Mouse (Mus musculus) CH12.LX (cell line): ENCODE data around the gene Esr1. TPM values are rescaled to one million over a fixed set of nuclear protein-coding genes. Genes with fewer than 3 reads are reported as not detected.

Experiments used
- DNase-seq: peaks from one replicate; pipeline ENCODE4 v3.0.0-alpha.2; 2013; ENCODE audit errors: extremely low read depth
- H3K27ac ChIP-seq: 2 replicates; pipeline ENCODE4 v1.5.1; 2012; ENCODE audit warnings: low read depth, mild to moderate bottlenecking, control low read depth, moderate library complexity; ENCODE audit not compliant: insufficient read depth
- H3K27me3 ChIP-seq: replicated peaks from 2 replicates; pipeline ENCODE3; 2012; ENCODE audit warnings: inconsistent platforms
- H3K36me3 ChIP-seq, 2 experiments: replicated peaks in 1 of 2; 2 replicates each; pipeline versions ENCODE3 to v1.6.1; 2012; ENCODE audit warnings: inconsistent platforms in 1 of 2, low read length in 1 of 2, mild to moderate bottlenecking in 1 of 2, mixed read lengths in 1 of 2, moderate library complexity in 1 of 2; ENCODE audit not compliant: control insufficient read depth in 1 of 2, insufficient read depth in 1 of 2
- H3K4me1 ChIP-seq, 2 experiments: 2 replicates each; pipeline ENCODE4 v1.6.1; 2012; ENCODE audit warnings: inconsistent platforms in 1 of 2, moderate library complexity in 1 of 2; ENCODE audit not compliant: insufficient read depth in 2 of 2, control insufficient read depth in 1 of 2
- H3K4me2 ChIP-seq: 2 replicates; pipeline ENCODE4 v1.6.1; 2012; ENCODE audit warnings: low read depth, mild to moderate bottlenecking, control low read depth; ENCODE audit not compliant: poor library complexity, insufficient read depth, severe bottlenecking
- H3K4me3 ChIP-seq, 3 experiments: fragments of 150-350 bp in 1 of 3; sonication (generic) in 1 of 3; replicated peaks in 1 of 3; 2 replicates each; pipeline versions ENCODE3 to v1.5.1; 2011 to 2012; ENCODE audit warnings: low read depth in 2 of 3, low read length in 2 of 3, mild to moderate bottlenecking in 2 of 3, moderate library complexity in 2 of 3, control low read depth in 1 of 3, improper control_type of control experiment in 1 of 3, inconsistent platforms in 1 of 3, mixed read lengths in 1 of 3; ENCODE audit not compliant: poor library complexity in 1 of 3
- H3K79me2 ChIP-seq: replicated peaks from 2 replicates; pipeline ENCODE4 v1.6.1; 2012; ENCODE audit warnings: mild to moderate bottlenecking, moderate library complexity; ENCODE audit not compliant: control insufficient read depth, poor library complexity, insufficient read depth, severe bottlenecking; ENCODE audit errors: extremely low read depth
- H3K9ac ChIP-seq: 2 replicates; pipeline ENCODE4 v1.6.1; 2012; ENCODE audit warnings: low read depth, mild to moderate bottlenecking, control low read depth, moderate library complexity; ENCODE audit not compliant: insufficient read depth
- H3K9me3 ChIP-seq: replicated peaks from 2 replicates; pipeline ENCODE3; 2012; ENCODE audit warnings: low read length, inconsistent platforms, mixed read lengths
- BHLHE40 ChIP-seq: IDR thresholded peaks from 2 replicates; pipeline ENCODE4 v1.6.1; 2011; ENCODE audit warnings: mild to moderate bottlenecking, low read depth, low read length, improper control_type of control experiment
- CHD2 ChIP-seq: IDR thresholded peaks from 2 replicates; pipeline ENCODE4 v1.6.1; 2011; ENCODE audit warnings: low read length, improper control_type of control experiment
- CTCF ChIP-seq, 2 experiments: IDR thresholded peaks in 1 of 2; conservative IDR thresholded peaks in 1 of 2; 2 replicates each; pipeline ENCODE4 v1.5.1; 2011 to 2012; ENCODE audit warnings: low read depth in 2 of 2, low read length in 2 of 2, improper control_type of control experiment in 1 of 2, inconsistent platforms in 1 of 2, mild to moderate bottlenecking in 1 of 2, moderate library complexity in 1 of 2
- E2F4 ChIP-seq: IDR thresholded peaks from 2 replicates; pipeline ENCODE4 v1.6.1; 2011; ENCODE audit warnings: low read depth, low read length, improper control_type of control experiment; ENCODE audit not compliant: insufficient replicate concordance
- ELF1 ChIP-seq: IDR thresholded peaks from 2 replicates; pipeline ENCODE4 v1.6.1; 2014; ENCODE audit warnings: low read depth, mild to moderate bottlenecking, inconsistent platforms, low read length, improper control_type of control experiment
- GABPA ChIP-seq: IDR thresholded peaks from 2 replicates; pipeline ENCODE4 v1.6.1; 2012; ENCODE audit warnings: low read depth, low read length, improper control_type of control experiment, inconsistent platforms; ENCODE audit not compliant: insufficient replicate concordance
- IRF4 ChIP-seq: IDR thresholded peaks from 2 replicates; pipeline ENCODE4 v1.6.1; 2014; ENCODE audit warnings: low read depth, mild to moderate bottlenecking, inconsistent platforms, low read length, improper control_type of control experiment
- JUN ChIP-seq: IDR thresholded peaks from 2 replicates; pipeline ENCODE4 v1.6.1; 2011; ENCODE audit warnings: low read depth, mild to moderate bottlenecking, low read length, improper control_type of control experiment, moderate library complexity; ENCODE audit not compliant: insufficient read depth
- JUND ChIP-seq: conservative IDR thresholded peaks from 2 replicates; pipeline ENCODE4 v1.6.1; 2011; ENCODE audit warnings: low read depth, low read length, improper control_type of control experiment
- MAFK ChIP-seq: IDR thresholded peaks from 2 replicates; pipeline ENCODE4 v1.6.1; 2011; ENCODE audit warnings: low read length, improper control_type of control experiment; ENCODE audit not compliant: insufficient replicate concordance
- MAX ChIP-seq: IDR thresholded peaks from 2 replicates; pipeline ENCODE4 v1.6.1; 2011; ENCODE audit warnings: low read length, improper control_type of control experiment
- MEF2A ChIP-seq: IDR thresholded peaks from 2 replicates; pipeline ENCODE4 v1.6.1; 2014; ENCODE audit warnings: low read depth, mild to moderate bottlenecking, inconsistent platforms, low read length, improper control_type of control experiment, borderline replicate concordance
- MXI1 ChIP-seq: IDR thresholded peaks from 2 replicates; pipeline ENCODE4 v1.6.1; 2011; ENCODE audit warnings: mild to moderate bottlenecking, low read depth, low read length, improper control_type of control experiment
- MYC ChIP-seq: IDR thresholded peaks from 2 replicates; pipeline ENCODE4 v1.6.1; 2011; ENCODE audit warnings: low read depth, mild to moderate bottlenecking, improper control_type of control experiment, low read length
- NRF1 ChIP-seq: IDR thresholded peaks from 2 replicates; pipeline ENCODE4 v1.6.1; 2014; ENCODE audit warnings: low read depth, mild to moderate bottlenecking, inconsistent platforms, low read length, improper control_type of control experiment, moderate library complexity
- PAX5 ChIP-seq: IDR thresholded peaks from 2 replicates; pipeline ENCODE4 v1.6.1; 2012; ENCODE audit warnings: low read length, inconsistent platforms, mixed read lengths
- POLR2A ChIP-seq: IDR thresholded peaks from 2 replicates; pipeline ENCODE4 v1.6.1; 2011; ENCODE audit warnings: low read depth, mild to moderate bottlenecking, improper control_type of control experiment, low read length
- POLR2AphosphoS2 ChIP-seq: IDR thresholded peaks from 2 replicates; pipeline ENCODE4 v1.6.1; 2011; ENCODE audit warnings: low read depth, low read length, improper control_type of control experiment
- RAD21 ChIP-seq: IDR thresholded peaks from 2 replicates; pipeline ENCODE4 v1.6.1; 2011; ENCODE audit warnings: low read depth, mild to moderate bottlenecking, low read length, improper control_type of control experiment, moderate library complexity
- SMC3 ChIP-seq: IDR thresholded peaks from 2 replicates; pipeline ENCODE4 v1.6.1; 2011; ENCODE audit warnings: low read depth, low read length, improper control_type of control experiment
- TBP ChIP-seq: conservative IDR thresholded peaks from 2 replicates; pipeline ENCODE4 v1.6.1; 2011; ENCODE audit warnings: low read depth, low read length, improper control_type of control experiment
- TCF12 ChIP-seq: IDR thresholded peaks from 2 replicates; pipeline ENCODE4 v1.6.1; 2014; ENCODE audit warnings: low read depth, mild to moderate bottlenecking, inconsistent platforms, low read length, improper control_type of control experiment
- UBTF ChIP-seq: IDR thresholded peaks from 2 replicates; pipeline ENCODE4 v1.6.1; 2012; ENCODE audit warnings: low read depth, mild to moderate bottlenecking, inconsistent platforms, low read length, improper control_type of control experiment, moderate library complexity
- USF1 ChIP-seq: IDR thresholded peaks from 2 replicates; pipeline ENCODE4 v1.6.1; 2014; ENCODE audit warnings: low read depth, mild to moderate bottlenecking, inconsistent platforms, low read length, improper control_type of control experiment
- ZC3H11A ChIP-seq: IDR thresholded peaks from 2 replicates; pipeline ENCODE4 v1.6.1; 2012; ENCODE audit warnings: low read depth, mild to moderate bottlenecking, inconsistent platforms, low read length, improper control_type of control experiment
- ZMIZ1 ChIP-seq: IDR thresholded peaks from 2 replicates; pipeline ENCODE4 v1.6.1; 2012; ENCODE audit warnings: low read depth, mild to moderate bottlenecking, inconsistent platforms, low read length, improper control_type of control experiment
- dilution Hi-C: fragments of 300-500 bp; cut with MboI; formaldehyde crosslinking; loops from 2 replicates; pipeline ENCODE4 v1.14.3; 2020; ENCODE audit warnings: low sequenced_read_pairs; ENCODE audit not compliant: extremely low pct_unique_long_range_greater_than_20kb, extremely low pct_ligation_motif_present
- in situ Hi-C: fragments of 300-500 bp; cut with MboI; formaldehyde crosslinking; loops from 3 replicates; pipeline ENCODE4 v1.14.3; 2019; ENCODE audit warnings: low sequenced_read_pairs, low pct_ligation_motif_present, low pct_unique_long_range_greater_than_20kb, mixed read lengths
- polyA plus RNA-seq: library from polyadenylated mRNA; unstranded; fragments of >175 nt; gene quantifications from 2 replicates; pipeline ENCODE4 v1.2.1, GENCODE M21; 2012; ENCODE audit warnings: low read depth; ENCODE audit not compliant: insufficient read length
- total RNA-seq, 2 experiments: library from RNA; depleted of rRNA; stranded (reverse); fragments of 300-350 nt in 1 of 2; fragments of >200 nt in 1 of 2; gene quantifications; 2 replicates each; pipeline ENCODE4 v1.2.3; 2012 to 2014

Esr1 gene
- total and polyA plus RNA-seq, 3 experiments = 0.63 to 1.0 (median 0.64) TPM

DNA sequence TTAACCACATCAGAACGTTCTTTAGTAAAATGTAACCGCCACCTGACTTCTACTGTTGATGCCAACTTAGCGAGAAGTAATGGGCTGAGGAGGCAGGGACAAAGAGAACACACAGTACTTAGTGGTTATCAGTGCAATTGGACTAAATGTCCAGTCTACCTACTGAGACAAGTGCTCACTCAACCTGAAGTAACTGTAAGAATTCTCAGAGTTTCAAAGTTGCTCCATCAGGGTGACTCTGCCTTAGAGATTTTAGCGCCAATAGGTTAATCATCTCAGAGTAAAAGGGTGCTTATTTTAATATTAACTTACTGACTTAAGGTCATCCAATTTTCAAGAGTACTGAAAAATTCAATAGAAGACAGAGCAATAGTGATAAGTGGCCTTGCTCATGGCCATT lies 414.5 kb downstream of the Esr1 start:
- TF ChIP-seq IRF4 = no peak
- TF ChIP-seq POLR2A = no peak
- no peak for TF ChIP-seq ELF1
- no peak for TF ChIP-seq TBP
- TF ChIP-seq PAX5 = no peak
- TF ChIP-seq RAD21 = no peak
- TF ChIP-seq E2F4 = no peak
- TF ChIP-seq CTCF (conservative IDR thresholded peaks at IDR 0.05 in 1 of 2, IDR thresholded peaks at IDR 0.05 in 1 of 2; ENCODE audit: low read depth in 2 of 2, low read length in 2 of 2) = no peak
- no peak for TF ChIP-seq MXI1
- no peak for TF ChIP-seq NRF1
- no peak for TF ChIP-seq UBTF
- no peak for TF ChIP-seq BHLHE40
- no peak for TF ChIP-seq USF1
- no peak for TF ChIP-seq MEF2A
- TF ChIP-seq GABPA = no peak
- TF ChIP-seq JUN = no peak
- TF ChIP-seq ZC3H11A = no peak
- no peak for TF ChIP-seq TCF12
- H3K27me3 ChIP-seq = no peaks in the 10 kb centered on the region
- in situ Hi-C loops (no loop called here), dilution Hi-C loops (no loop called here)
- no peak overlapping the region for H3K27ac ChIP-seq
- H3K4me2 ChIP-seq = no peak overlapping the region
- H3K36me3 ChIP-seq = peaks cover 0 to 7% of the 10 kb centered on the region in 2 experiments
- no peaks in the 10 kb centered on the region for H3K79me2 ChIP-seq
- no peaks in the 10 kb centered on the region for H3K9me3 ChIP-seq
- H3K9ac ChIP-seq = no peak overlapping the region
- H3K4me1 ChIP-seq = no peaks in the 10 kb centered on the region
- DNase-seq = no peak
- H3K4me3 ChIP-seq = no peak overlapping the region

DNA sequence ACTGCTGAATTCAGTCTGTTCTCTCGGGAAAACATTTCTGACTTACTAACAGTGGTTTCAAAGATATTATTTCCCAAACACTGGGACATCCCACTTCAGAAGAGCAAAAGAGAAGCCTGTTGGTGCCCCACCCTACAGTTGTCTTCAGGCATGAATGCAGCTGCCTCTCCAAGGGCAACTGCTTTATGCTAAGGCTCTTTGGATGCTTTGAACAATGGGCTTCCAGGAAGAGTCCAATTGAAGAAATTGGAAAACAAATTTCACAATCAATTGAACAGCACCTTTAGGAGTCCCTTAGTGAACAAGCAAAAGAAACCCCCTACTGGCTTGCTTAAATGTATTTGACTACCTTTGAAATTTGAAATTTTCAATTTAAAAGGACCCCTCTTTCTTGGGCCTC lies 415.8 kb downstream of the Esr1 start:
- dilution Hi-C loops = no loop called here
- H3K9ac ChIP-seq = no peak overlapping the region
- H3K27ac ChIP-seq = no peak overlapping the region
- H3K27me3 ChIP-seq = no peaks in the 10 kb centered on the region
- H3K4me2 ChIP-seq = no peak overlapping the region
- H3K4me3 ChIP-seq = no peak overlapping the region
- in situ Hi-C loops = no loop called here
- H3K9me3 ChIP-seq = no peaks in the 10 kb centered on the region
- peaks cover 0 to 10% of the 10 kb centered on the region in 2 experiments for H3K36me3 ChIP-seq
- H3K4me1 ChIP-seq = no peaks in the 10 kb centered on the region
- no peak for TF ChIP-seq RAD21
- TF ChIP-seq POLR2AphosphoS2 = no peak
- no peak for TF ChIP-seq SMC3
- TF ChIP-seq BHLHE40 = no peak
- TF ChIP-seq GABPA = no peak
- no peak for TF ChIP-seq TBP
- TF ChIP-seq MAFK = no peak
- TF ChIP-seq MAX = no peak
- TF ChIP-seq JUND = no peak
- TF ChIP-seq UBTF = no peak
- TF ChIP-seq MYC = no peak
- no peak for TF ChIP-seq ZMIZ1
- no peak for TF ChIP-seq MXI1
- TF ChIP-seq CHD2 = no peak
- TF ChIP-seq, all 38 proteins: peak for 0
- H3K79me2 ChIP-seq = no peaks in the 10 kb centered on the region
- no peak for DNase-seq
